Mouse (Mus musculus) E14TG2a.4 (cell line): ENCODE measurements at regions not wholly inside any gene's neighbourhood (a gene's known extent, or its start where the extent isn't known, plus 50 kb on each side); places are given as distances from the start of the nearest gene placed in this dataset.
A peak's percentile ranks its signal among the peaks of the same experiment; 100 is the strongest.

Experiments used
- H3K27me3 ChIP-seq: 2 replicates; pipeline ENCODE4 v1.6.1; 2014; ENCODE audit warnings: low read length, control low read depth; ENCODE audit not compliant: insufficient read depth
- H3K36me3 ChIP-seq: 2 replicates; pipeline ENCODE4 v1.6.1; 2014; ENCODE audit warnings: low read length, control low read depth; ENCODE audit not compliant: insufficient read depth
- H3K4me1 ChIP-seq: replicated peaks from 2 replicates; pipeline ENCODE4 v1.6.1; 2014; ENCODE audit warnings: low read depth, low read length, control low read depth
- H3K4me3 ChIP-seq: replicated peaks from 2 replicates; pipeline ENCODE4 v1.5.1; 2014; ENCODE audit warnings: mild to moderate bottlenecking, low read length
- H3K9me3 ChIP-seq: 2 replicates; pipeline ENCODE4 v1.6.1; 2014; ENCODE audit warnings: low read length, control low read depth
- CTCF ChIP-seq: conservative IDR thresholded peaks from 2 replicates; pipeline ENCODE4 v1.5.1; 2014; ENCODE audit warnings: low read length
- NANOG ChIP-seq: IDR thresholded peaks from 2 replicates; pipeline ENCODE4 v1.6.1; 2014; ENCODE audit warnings: borderline replicate concordance, low read length, mixed read lengths
- POU5F1 ChIP-seq: IDR thresholded peaks from 2 replicates; pipeline ENCODE4 v1.6.1; 2014; ENCODE audit warnings: low read length, borderline replicate concordance

- no peak for TF ChIP-seq POU5F1
- TF ChIP-seq CTCF: no peak
- no peak for TF ChIP-seq NANOG
- Histone ChIP-seq H3K9me3 (no peaks in the 10 kb centered on the region), H3K4me1 (peaks cover 24% of the 10 kb centered on the region), H3K36me3 (no peaks in the 10 kb centered on the region), H3K27me3 (0 out of 2 replicates have a peak, but pooled peaks cover 14% of the 10 kb centered on the region), H3K4me3 (no peak overlapping the region)
These were observed 62.6 kb downstream of the Mcfd2 start for GRCm38 (mm10) chr17:87202958-87203720.

DNA sequence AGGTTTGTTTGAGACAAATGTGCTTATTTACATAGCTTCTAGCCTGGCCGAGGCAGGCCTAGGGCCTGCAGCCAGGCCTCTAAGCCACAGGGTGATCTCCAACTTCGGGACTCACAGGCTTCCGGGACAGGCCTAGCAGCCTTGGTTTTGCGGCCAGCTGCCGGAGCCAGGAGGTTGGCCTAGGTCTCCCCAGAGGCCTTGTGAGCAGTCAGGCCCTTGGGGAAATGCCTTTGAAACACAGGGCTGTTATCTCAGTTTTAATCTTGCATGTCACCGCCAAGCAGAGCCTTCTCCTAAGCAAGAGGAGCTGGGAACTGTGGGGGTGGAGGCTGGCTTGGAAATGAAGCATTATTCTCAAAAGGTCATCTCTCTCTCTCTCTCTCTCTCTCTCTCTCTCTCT is 63.2 kb downstream of the Mcfd2 start:
- H3K9me3 ChIP-seq: no peaks in the 10 kb centered on the region

DNA sequence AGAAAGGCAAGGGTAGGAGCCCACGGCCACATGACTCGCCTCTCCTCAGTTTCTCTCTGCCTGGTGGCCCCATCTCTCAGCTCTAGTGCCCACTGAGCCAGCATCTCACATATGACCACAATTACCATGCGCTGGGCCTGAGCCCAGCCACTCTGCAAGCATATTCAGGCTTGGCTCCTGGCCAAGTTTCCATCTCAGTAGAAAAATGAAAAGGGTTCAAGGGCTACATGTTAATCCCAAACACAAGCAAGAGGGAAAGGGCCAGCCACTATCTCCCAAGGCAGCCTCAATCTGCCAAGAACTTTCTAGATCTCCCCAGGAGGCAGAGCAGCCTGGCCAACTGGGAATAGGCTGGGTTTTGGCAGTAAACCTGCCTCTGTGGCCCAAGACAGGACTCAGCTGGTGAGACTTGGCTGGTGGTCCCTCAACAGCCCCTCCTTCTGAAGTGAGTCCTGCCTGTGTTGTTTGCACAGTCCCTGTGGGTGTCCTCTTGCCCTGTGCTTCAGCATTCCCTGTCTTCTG is 65.0 kb downstream of the Mcfd2 start:
- Histone ChIP-seq H3K9me3 (no peaks in the 10 kb centered on the region), H3K36me3 (no peaks in the 10 kb centered on the region), H3K4me3 (no peak overlapping the region), H3K27me3 (0 out of 2 replicates have a peak, but pooled peaks cover 15% of the 10 kb centered on the region), H3K4me1 (peaks cover 23% of the 10 kb centered on the region)
- TF ChIP-seq NANOG: no peak
- no peak for TF ChIP-seq CTCF
- no peak for TF ChIP-seq POU5F1

More for the DNA sequence above, 63.2 kb downstream of the Mcfd2 start:
- no peaks in the 10 kb centered on the region for H3K36me3 ChIP-seq
- H3K4me1 ChIP-seq: peaks cover 27% of the 10 kb centered on the region
- 0 out of 2 replicates have a peak, but pooled peaks cover 15% of the 10 kb centered on the region for H3K27me3 ChIP-seq
- TF ChIP-seq POU5F1 (no peak), CTCF (no peak)
- no peak overlapping the region for H3K4me3 ChIP-seq

DNA sequence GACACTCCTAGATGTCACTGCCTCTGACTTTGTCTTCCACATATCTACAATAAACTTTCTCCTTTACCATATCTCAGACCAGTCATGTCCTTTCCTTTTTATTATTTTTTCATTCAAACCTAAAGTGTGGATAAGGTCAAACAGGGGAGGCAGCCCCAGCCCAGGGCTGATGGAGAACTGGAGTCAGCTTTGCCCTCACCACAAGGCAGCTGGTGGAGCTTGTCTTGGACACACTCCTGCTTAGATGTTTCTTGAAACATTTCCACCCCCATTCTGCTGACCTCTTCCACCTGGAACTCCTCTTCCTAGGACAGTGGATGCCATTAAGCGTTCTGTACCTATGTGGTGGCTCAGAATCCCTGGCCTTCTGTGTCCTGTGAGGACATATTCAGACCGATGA is 65.6 kb downstream of the Mcfd2 start:
- H3K27me3 ChIP-seq: peaks cover 18% of the 10 kb centered on the region
- TF ChIP-seq CTCF: no peak
- TF ChIP-seq NANOG: no peak
- TF ChIP-seq POU5F1: no peak
- no peaks in the 10 kb centered on the region for H3K9me3 ChIP-seq
- H3K4me1 ChIP-seq: peaks cover 27% of the 10 kb centered on the region
- H3K4me3 ChIP-seq: no peak overlapping the region
- H3K36me3 ChIP-seq: no peaks in the 10 kb centered on the region

- H3K36me3 ChIP-seq: no peaks in the 10 kb centered on the region
- peaks cover 26% of the 10 kb centered on the region for H3K27me3 ChIP-seq
- TF ChIP-seq POU5F1 (no peak), CTCF (no peak), NANOG (no peak)
- H3K4me1 ChIP-seq: peaks cover 37% of the 10 kb centered on the region
- no peak overlapping the region for H3K4me3 ChIP-seq
- no peaks in the 10 kb centered on the region for H3K9me3 ChIP-seq
These were observed 66.6 kb downstream of the Mcfd2 start for GRCm38 (mm10) chr17:87199134-87199533.

- Histone ChIP-seq H3K4me1 (peaks cover 39% of the 10 kb centered on the region), H3K4me3 (no peak overlapping the region), H3K9me3 (peaks cover 1% of the 10 kb centered on the region; the same call in 1 of the 2 replicates), H3K36me3 (no peaks in the 10 kb centered on the region), H3K27me3 (peaks cover 29% of the 10 kb centered on the region)
- TF ChIP-seq CTCF (no peak), NANOG (no peak), POU5F1 (no peak)
These were observed 68.3 kb downstream of the Mcfd2 start for GRCm38 (mm10) chr17:87197434-87197833.

DNA sequence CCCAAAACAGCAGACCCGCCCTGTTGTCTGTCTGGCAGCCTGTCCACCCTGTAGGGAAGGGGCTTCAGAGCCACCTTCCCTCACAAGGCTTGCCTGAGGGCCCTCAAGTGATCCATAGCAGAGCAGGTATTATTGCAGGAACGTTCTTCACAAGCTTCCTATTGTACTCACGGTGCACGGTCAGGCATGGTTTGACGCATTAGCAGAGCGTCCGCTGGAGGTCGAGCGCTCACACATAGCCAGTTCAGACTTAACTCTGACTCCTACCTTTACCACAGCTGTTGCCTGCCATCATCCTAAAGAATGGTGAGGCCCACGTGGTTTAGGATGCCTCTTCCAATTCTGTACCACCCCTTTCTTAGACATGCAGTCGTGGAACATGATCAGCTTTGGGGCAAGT is 71.1 kb downstream of the Mcfd2 start:
- H3K4me1 ChIP-seq: peaks cover 38% of the 10 kb centered on the region
- 0 out of 2 replicates have a peak overlapping the region, but pooled peaks have one; percentile 4 for H3K4me3 ChIP-seq
- H3K36me3 ChIP-seq: no peaks in the 10 kb centered on the region
- H3K27me3 ChIP-seq: peaks cover 32% of the 10 kb centered on the region
- peaks cover 6% of the 10 kb centered on the region for H3K9me3 ChIP-seq
- TF ChIP-seq CTCF (no peak), NANOG (no peak), POU5F1 (no peak)

- TF ChIP-seq POU5F1: no peak
- TF ChIP-seq CTCF: no peak
- TF ChIP-seq NANOG: no peak
- Histone ChIP-seq H3K27me3 (peaks cover 26% of the 10 kb centered on the region), H3K36me3 (no peaks in the 10 kb centered on the region), H3K4me3 (no peak overlapping the region), H3K4me1 (peaks cover 34% of the 10 kb centered on the region), H3K9me3 (peaks cover 6% of the 10 kb centered on the region)
These were observed 72.3 kb downstream of the Mcfd2 start for GRCm38 (mm10) chr17:87193482-87193881.
